ENCODE assay signal across 8 mouse cellular contexts in the genomic region with DNA sequence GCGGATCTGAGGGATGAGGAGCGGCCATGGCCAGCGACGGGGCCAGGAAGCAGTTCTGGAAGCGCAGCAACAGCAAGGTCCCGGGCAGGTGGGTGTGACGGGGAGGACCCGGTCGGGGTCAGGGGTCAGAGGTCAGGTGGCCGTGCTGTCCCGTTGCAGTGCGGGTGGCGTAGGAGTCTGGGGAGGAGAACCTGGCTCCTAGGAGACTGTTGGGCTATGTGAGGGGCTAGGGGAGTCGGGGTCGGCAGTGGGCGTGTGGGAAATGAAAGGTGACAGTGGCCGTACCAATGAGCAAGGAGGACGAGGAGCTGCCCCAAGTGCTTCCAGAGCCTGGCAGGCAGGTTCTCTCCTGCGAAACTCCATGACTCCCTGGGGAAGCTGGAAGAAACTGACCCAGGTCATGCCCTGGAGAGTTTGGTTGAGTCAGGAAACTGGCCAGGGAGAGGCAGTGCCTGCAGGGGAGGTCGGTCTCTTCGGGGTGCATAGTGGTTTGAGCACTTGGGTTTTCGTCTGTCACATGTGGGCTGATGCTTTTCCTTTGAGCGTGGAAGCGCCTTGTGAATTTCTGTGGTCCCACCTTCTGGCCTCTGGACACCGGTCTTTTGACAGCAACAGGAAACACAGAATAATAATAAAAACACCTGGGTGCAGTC. TPM values are rescaled to one million over a fixed set of nuclear protein-coding genes. Genes with fewer than 3 reads are reported as not detected.
DNase-seq lines count a peak whose midpoint lies in the region; ATAC-seq and TF ChIP-seq lines count a peak whose summit lies in the region.

No protein-coding gene starts in this region.

- no peak for TF ChIP-seq RAD21 in CH12.LX (IDR thresholded peaks at IDR 0.05; ENCODE audit: low read depth, low read length)

- H3K79me2 ChIP-seq in CH12.LX (replicated peaks; ENCODE audit: control insufficient read depth, extremely low read depth, insufficient read depth, poor library complexity, severe bottlenecking), result peaks cover 15% of the 10 kb centered on the region

- in situ Hi-C loops in CH12.LX (cut with MboI; ENCODE audit: low pct_ligation_motif_present, low pct_unique_long_range_greater_than_20kb, low sequenced_read_pairs), result loop anchor here (10.0 kb wide), 1 partner anchor 50 kb away; no protein-coding TSS in a partner anchor

- TF ChIP-seq POLR2A in CH12.LX (IDR thresholded peaks at IDR 0.05; ENCODE audit: low read depth, low read length), result no peak

- dilution Hi-C loops in CH12.LX (cut with MboI; ENCODE audit: extremely low pct_ligation_motif_present, extremely low pct_unique_long_range_greater_than_20kb, low sequenced_read_pairs), result no loop called here

- peak overlapping the region; percentile 69 for H3K9ac ChIP-seq in CH12.LX (ENCODE audit: insufficient read depth, low read depth)
- peak overlapping the region; percentile 88 for H3K9ac ChIP-seq in forebrain, embryonic 14.5 days (ENCODE audit: low read length)
- peak overlapping the region; percentile 92 for H3K9ac ChIP-seq in liver, embryonic 16.5 days (ENCODE audit: low read depth, low read length)

- H3K9me3 ChIP-seq in CH12.LX (replicated peaks; ENCODE audit: low read length), result no peaks in the 10 kb centered on the region
- no peaks in the 10 kb centered on the region for H3K9me3 ChIP-seq in forebrain, embryonic 14.5 days (replicated peaks; ENCODE audit: control insufficient read depth, low read length)
- no peaks in the 10 kb centered on the region for H3K9me3 ChIP-seq in liver, embryonic 16.5 days (replicated peaks; ENCODE audit: control insufficient read depth, low read length)

- ATAC-seq in forebrain, embryonic 14.5 days, result no peak; the same call in 1 of the 2 replicates
- peak; percentile 54 for ATAC-seq in liver, embryonic 16.5 days (ENCODE audit: low read depth)

- H3K27ac ChIP-seq in CH12.LX (ENCODE audit: insufficient read depth, low read depth), result no peak overlapping the region
- H3K27ac ChIP-seq in forebrain, embryonic 14.5 days (ENCODE audit: low read depth, low read length), result peak overlapping the region; percentile 84; the same call in 1 of the 2 replicates
- H3K27ac ChIP-seq in liver, embryonic 16.5 days (ENCODE audit: low read length), result peak overlapping the region; percentile 92

- TF ChIP-seq EP300 in CH12.LX (IDR thresholded peaks at IDR 0.05; ENCODE audit: low read length), result no peak

- peak; percentile 96 for DNase-seq in heart, adult 11 months
- DNase-seq in heart, adult 18-20 months, result no peak
- DNase-seq in CH12.LX (ENCODE audit: extremely low read depth), result no peak
- no peak for DNase-seq in forebrain, embryonic 14.5 days (ENCODE audit: low spot score)
- no peak for DNase-seq in urinary bladder, adult 18-20 months (ENCODE audit: low spot score in 2 of 2)
- DNase-seq in cerebellum, adult 18-20 months, result no peak
- DNase-seq in left cerebral cortex, postnatal 25 days (ENCODE audit: low spot score in 2 of 2), result no peak

- peak overlapping the region; percentile 93 to 99 (median 96) for H3K4me3 ChIP-seq in CH12.LX (replicated peaks in 1 of 3; ENCODE audit: low read depth in 2 of 3, low read length in 2 of 3, poor library complexity in 1 of 3)
- H3K4me3 ChIP-seq in forebrain, embryonic 14.5 days (ENCODE audit: low read depth, low read length), result peak overlapping the region; percentile 88
- peak overlapping the region; percentile 90 for H3K4me3 ChIP-seq in liver, embryonic 16.5 days (ENCODE audit: low read depth, low read length)

- intact Hi-C loops in left cerebral cortex, postnatal 25 days (cut with DNase I), result no loop called here

- H3K4me1 ChIP-seq in CH12.LX (ENCODE audit: control insufficient read depth in 1 of 2, insufficient read depth in 2 of 2), result peaks cover 6 to 25% of the 10 kb centered on the region in 2 experiments; a peak in 2 of 4 replicates
- peaks cover 16% of the 10 kb centered on the region for H3K4me1 ChIP-seq in forebrain, embryonic 14.5 days (ENCODE audit: control insufficient read depth, insufficient read depth, low read length)
- peaks cover 16% of the 10 kb centered on the region for H3K4me1 ChIP-seq in liver, embryonic 16.5 days (ENCODE audit: control insufficient read depth, low read depth, low read length)

- H3K4me2 ChIP-seq in CH12.LX (ENCODE audit: insufficient read depth, low read depth, poor library complexity, severe bottlenecking), result peak overlapping the region; percentile 72
- peak overlapping the region; percentile 99 for H3K4me2 ChIP-seq in forebrain, embryonic 14.5 days (ENCODE audit: low read length)
- peak overlapping the region; percentile 82 for H3K4me2 ChIP-seq in liver, embryonic 16.5 days (ENCODE audit: low read depth, low read length)

- peaks cover 8 to 33% of the 10 kb centered on the region in 2 experiments for H3K36me3 ChIP-seq in CH12.LX (replicated peaks in 1 of 2; ENCODE audit: control insufficient read depth in 1 of 2, insufficient read depth in 1 of 2, low read length in 1 of 2)
- no peaks in the 10 kb centered on the region for H3K36me3 ChIP-seq in forebrain, embryonic 14.5 days (ENCODE audit: control insufficient read depth, insufficient read depth, low read length)
- no peaks in the 10 kb centered on the region; the same call in 1 of the 2 replicates for H3K36me3 ChIP-seq in liver, embryonic 16.5 days (ENCODE audit: control insufficient read depth, insufficient read depth)

- no peaks in the 10 kb centered on the region for H3K27me3 ChIP-seq in CH12.LX (replicated peaks)
- no peaks in the 10 kb centered on the region for H3K27me3 ChIP-seq in forebrain, embryonic 14.5 days (replicated peaks; ENCODE audit: control insufficient read depth, insufficient read depth, low read length)
- H3K27me3 ChIP-seq in liver, embryonic 16.5 days (ENCODE audit: control insufficient read depth, insufficient read depth, low read depth, low read length), result no peaks in the 10 kb centered on the region

- TF ChIP-seq CTCF in CH12.LX (conservative IDR thresholded peaks at IDR 0.05 in 1 of 2, IDR thresholded peaks at IDR 0.05 in 1 of 2; ENCODE audit: low read depth in 2 of 2, low read length in 2 of 2), result no peak

- 17% methylated on average over 25 of the region's 25 CpGs for whole genome bisulfite sequencing in forebrain, embryonic 14.5 days
- 10% methylated on average over 25 of the region's 25 CpGs for WGBS in liver, embryonic 16.5 days (ENCODE audit: insufficient replicate concordance)

TF ChIP-seq in CH12.LX, 34 proteins besides CTCF, POLR2A, EP300 and RAD21:
- TF ChIP-seq ELF1 (IDR thresholded peaks at IDR 0.05; ENCODE audit: low read depth, low read length), result no peak
- TF ChIP-seq USF2 (conservative IDR thresholded peaks at IDR 0.05; ENCODE audit: low read depth, low read length), result no peak
- TF ChIP-seq MAZ (IDR thresholded peaks at IDR 0.05; ENCODE audit: low read depth, low read length), result no peak
- no peak for TF ChIP-seq USF1 (IDR thresholded peaks at IDR 0.05; ENCODE audit: low read depth, low read length)
- no peak for TF ChIP-seq MAX (IDR thresholded peaks at IDR 0.05; ENCODE audit: low read length)
- no peak for TF ChIP-seq HCFC1 (IDR thresholded peaks at IDR 0.05; ENCODE audit: low read depth, low read length)
- no peak for TF ChIP-seq TBP (conservative IDR thresholded peaks at IDR 0.05; ENCODE audit: low read depth, low read length)
- TF ChIP-seq PAX5 (IDR thresholded peaks at IDR 0.05; ENCODE audit: low read length), result no peak
- TF ChIP-seq SIN3A (IDR thresholded peaks at IDR 0.05; ENCODE audit: low read length), result peak; percentile 7
- no peak for TF ChIP-seq SMC3 (IDR thresholded peaks at IDR 0.05; ENCODE audit: low read depth, low read length)
- TF ChIP-seq CHD2 (IDR thresholded peaks at IDR 0.05; ENCODE audit: low read length), result peak; percentile 79
- no peak for TF ChIP-seq ETS1 (conservative IDR thresholded peaks at IDR 0.05; ENCODE audit: low read depth, low read length)
- TF ChIP-seq UBTF (IDR thresholded peaks at IDR 0.05; ENCODE audit: low read depth, low read length), result no peak

RNA-seq across cellular contexts. Expression of a gene that starts 0.4 kb away (rescaled TPM):
- total RNA-seq in heart, adult 18-20 months (2021), result 10 to 100 TPM; 25.7 to 26.0 TPM
- 15.0 and 20.2 TPM in 2 replicates for total RNA-seq in CH12.LX (2012; rRNA removed)
- total RNA-seq in CH12.LX (2014; rRNA removed), result 19.4 and 21.1 TPM in 2 replicates
- polyA plus RNA-seq in CH12.LX (2012; ENCODE audit: insufficient read length, low read depth), result 16.5 and 17.6 TPM in 2 replicates
- polyA plus RNA-seq in forebrain, embryonic 14.5 days (2014; fragmentation: Nextera tagmentation; extraction: Ambion mirVana), result 8.0 and 9.4 TPM in 2 replicates
- polyA plus RNA-seq in liver, embryonic 16.5 days (2015; fragmentation: Nextera tagmentation; extraction: Ambion mirVana), result 6.8 and 8.1 TPM in 2 replicates
- 10 to 100 TPM; 28.8 to 31.6 TPM for total RNA-seq in left cerebral cortex, postnatal 25 days (2021)

RNA-seq across cellular contexts. Expression of a gene that starts 28.7 kb away (rescaled TPM):
- 10 to 100 TPM; 29.2 to 32.0 TPM for total RNA-seq in heart, adult 18-20 months (2021)
- total RNA-seq in CH12.LX (2012; rRNA removed) (8.8 and 10.3 TPM in 2 replicates), CH12.LX (2014; rRNA removed) (3.7 and 4.4 TPM in 2 replicates)
- 2.2 and 2.5 TPM in 2 replicates for polyA plus RNA-seq in CH12.LX (2012; ENCODE audit: insufficient read length, low read depth)
- 20.8 and 21.3 TPM in 2 replicates for polyA plus RNA-seq in forebrain, embryonic 14.5 days (2014; fragmentation: Nextera tagmentation; extraction: Ambion mirVana)
- polyA plus RNA-seq in liver, embryonic 16.5 days (2015; fragmentation: Nextera tagmentation; extraction: Ambion mirVana), result 4.7 and 4.8 TPM in 2 replicates
- 10 to 100 TPM; 53.6 to 55.1 TPM for total RNA-seq in left cerebral cortex, postnatal 25 days (2021)
